Mouse (Mus musculus) thymus, adult 2 months (tissue): ENCODE measurements around the gene Slc13a1.

ENCODE experiments used
- CTCF ChIP-seq: fragments of 200-500 bp; IDR thresholded peaks from 2 replicates; pipeline ENCODE4 v1.5.1; 2012; ENCODE audit warnings: mild to moderate bottlenecking, control low read depth, low read length, moderate library complexity, borderline replicate concordance; ENCODE audit not compliant: control insufficient read depth, poor library complexity, insufficient read depth; ENCODE audit errors: extremely low read depth
- POLR2A ChIP-seq: fragments of 200-500 bp; IDR thresholded peaks from 2 replicates; pipeline ENCODE4 v1.6.1; 2012; ENCODE audit warnings: mild to moderate bottlenecking, low read length, control low read depth, moderate library complexity; ENCODE audit not compliant: control insufficient read depth, poor library complexity, insufficient read depth; ENCODE audit errors: extremely low read depth

DNA sequence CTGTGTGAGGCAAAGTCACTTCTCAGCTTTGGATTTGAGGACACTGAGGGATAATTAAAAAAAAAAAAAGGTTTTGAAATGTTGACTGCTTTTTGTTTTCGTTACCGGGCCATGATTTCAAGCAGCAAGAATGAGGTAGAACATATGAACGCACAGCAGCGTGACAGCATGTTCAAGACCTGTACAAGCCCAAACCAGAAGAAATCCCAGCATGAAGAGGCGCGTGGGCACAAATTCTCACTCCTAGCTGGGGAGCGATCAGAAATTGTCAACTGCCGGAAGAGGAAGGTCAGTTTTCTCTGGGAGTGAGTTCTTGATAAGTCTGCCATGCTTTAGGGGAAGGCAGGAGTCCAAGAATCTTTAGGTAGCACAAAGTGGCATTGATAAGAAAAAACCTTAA is 56.3 kb downstream of the Slc13a1 start:
- TF ChIP-seq CTCF (no peak), POLR2A (no peak)
